Mouse (Mus musculus) bone marrow, adult 2 months (tissue): ENCODE measurements around the gene Ifih1.

Experiments
- CTCF ChIP-seq: fragments of 200-500 bp; IDR thresholded peaks from 2 replicates; pipeline ENCODE4 v1.5.1; 2011; ENCODE audit warnings: low read length, control low read depth; ENCODE audit not compliant: control insufficient read depth, insufficient read depth
- POLR2A ChIP-seq: fragments of 200-500 bp; IDR thresholded peaks from 2 replicates; pipeline ENCODE4 v1.6.1; 2011; ENCODE audit warnings: low read depth, mild to moderate bottlenecking, control low read depth, low read length, borderline replicate concordance; ENCODE audit not compliant: control insufficient read depth

DNA sequence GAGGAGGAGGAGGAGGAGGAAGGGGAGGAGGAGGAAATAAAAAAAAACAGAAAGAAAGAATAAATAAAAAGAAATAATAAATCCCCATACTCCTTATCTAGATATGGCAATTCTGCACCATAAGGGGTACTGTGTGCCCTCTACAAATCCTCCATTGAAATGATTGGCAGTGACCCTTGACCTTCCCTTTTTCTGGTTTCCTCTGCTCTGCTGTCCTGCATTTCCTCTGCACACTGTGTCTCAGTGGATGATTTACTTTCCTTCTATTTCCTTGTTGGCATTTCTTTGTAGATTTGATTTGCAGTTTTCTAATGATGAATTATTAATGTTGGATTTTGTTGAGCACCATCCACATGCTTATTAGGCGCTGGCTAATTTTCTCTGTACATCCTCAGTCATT is 81.4 kb downstream of the Ifih1 start:
- TF ChIP-seq POLR2A, result no peak
- TF ChIP-seq CTCF, result no peak
